Mouse (Mus musculus) hindbrain, postnatal 0 days (tissue): Measurements from ENCODE around the gene B3gnt6. TPM values are rescaled to one million over a fixed set of nuclear protein-coding genes. Genes with fewer than 3 reads are reported as not detected.

Experiments
- ATAC-seq: fragments of 200-750 bp; cut with Nextera tagmentation; 2 replicates; pipeline ENCODE4 v1.8.0; 2017; ENCODE audit warnings: mild to moderate bottlenecking, moderate TSS enrichment, moderate library complexity
- DNase-seq: peaks from one replicate; pipeline ENCODE4 v3.0.0-alpha.2; 2015; ENCODE audit warnings: low spot score
- H3K27ac ChIP-seq: fragments of 300-500 bp; sonication (generic); 2 replicates; pipeline ENCODE4 v1.5.1; 2014; ENCODE audit warnings: mild to moderate bottlenecking
- H3K27me3 ChIP-seq: fragments of 300-500 bp; sonication (generic); 2 replicates; pipeline ENCODE4 v1.6.1; 2014; ENCODE audit warnings: low read length, mixed read lengths; ENCODE audit not compliant: insufficient read depth
- H3K36me3 ChIP-seq: fragments of 300-500 bp; sonication (generic); 2 replicates; pipeline ENCODE4 v1.6.1; 2014; ENCODE audit warnings: low read length, mixed read lengths; ENCODE audit not compliant: insufficient read depth
- H3K4me1 ChIP-seq: fragments of 300-500 bp; sonication (generic); 2 replicates; pipeline ENCODE4 v1.6.1; 2014; ENCODE audit warnings: antibody characterized with exemption, low read length, mixed read lengths; ENCODE audit not compliant: insufficient read depth
- H3K4me2 ChIP-seq: fragments of 300-500 bp; sonication (generic); 2 replicates; pipeline ENCODE4 v1.6.1; 2014; ENCODE audit warnings: low read depth, mild to moderate bottlenecking, low read length, moderate library complexity, mixed read lengths
- H3K4me3 ChIP-seq: fragments of 300-500 bp; sonication (generic); 2 replicates; pipeline ENCODE4 v1.5.1; 2014; ENCODE audit warnings: low read length
- H3K9ac ChIP-seq: fragments of 300-500 bp; sonication (generic); replicated peaks from 2 replicates; pipeline ENCODE4 v1.6.1; 2014; ENCODE audit warnings: mild to moderate bottlenecking, low read length, moderate library complexity, mixed read lengths
- H3K9me3 ChIP-seq: fragments of 300-500 bp; sonication (generic); 2 replicates; pipeline ENCODE4 v1.6.1; 2016; ENCODE audit warnings: low read length, mixed read lengths
- CTCF ChIP-seq: IDR thresholded peaks from 2 replicates; pipeline ENCODE4 v1.5.1; 2016; ENCODE audit warnings: antibody characterized with exemption, control low read depth, low read depth
- WGBS: fragments of 180-500 bp; shearing (Covaris S2); extraction: QIAGEN DNeasy Blood & Tissue Kit; methylation state at CpG from one replicate; pipeline ENCODE4 v1.1.7; 2014; 5-methylcytosine and 5-hydroxymethylcytosine counted together
- polyA plus RNA-seq: library from polyadenylated mRNA; unstranded; fragments of >200 nt; fragmentation: Nextera tagmentation; extraction: Ambion mirVana; gene quantifications from 2 replicates; pipeline ENCODE4 v1.2.1, GENCODE M21; 2015
- total RNA-seq: library from RNA; depleted of rRNA; stranded (reverse); fragments of >200 nt; gene quantifications from 2 replicates; pipeline ENCODE4 v1.2.3, GENCODE M21; 2014

B3gnt6 gene
- total and polyA plus RNA-seq, 2 experiments from 2014 or later = 1.2 to 1.5 TPM

GRCm38 (mm10) chr7:98177566-98177928 is 21.7 kb downstream of the B3gnt6 start:
- Histone ChIP-seq H3K9ac (peak overlapping the region; percentile 79), H3K27me3 (no peaks in the 10 kb centered on the region), H3K9me3 (no peaks in the 10 kb centered on the region), H3K27ac (peak overlapping the region; percentile 58; the same call in 1 of the 2 replicates), H3K4me1 (peaks cover 14% of the 10 kb centered on the region), H3K4me2 (peak overlapping the region; percentile 87), H3K36me3 (no peaks in the 10 kb centered on the region), H3K4me3 (peak overlapping the region; percentile 88)
- under 1% methylated on average over 9 of the region's 9 CpGs for WGBS
- ATAC-seq (no peak; the same call in 1 of the 2 replicates), DNase-seq (no peak)
- TF ChIP-seq CTCF = no peak

- DNase-seq = no peak
- Histone ChIP-seq H3K9ac (peak overlapping the region; percentile 79), H3K4me1 (peaks cover 14% of the 10 kb centered on the region), H3K9me3 (no peaks in the 10 kb centered on the region), H3K27ac (no peak overlapping the region), H3K36me3 (no peaks in the 10 kb centered on the region), H3K4me3 (peak overlapping the region; percentile 88), H3K27me3 (no peaks in the 10 kb centered on the region), H3K4me2 (peak overlapping the region; percentile 87)
- TF ChIP-seq CTCF = no peak
- WGBS = 49% methylated on average over 2 of the region's 2 CpGs
- no peak; the same call in 1 of the 2 replicates for ATAC-seq
Observed at GRCm38 (mm10) chr7:98177071-98177485, 22.2 kb downstream of the B3gnt6 start.

DNA sequence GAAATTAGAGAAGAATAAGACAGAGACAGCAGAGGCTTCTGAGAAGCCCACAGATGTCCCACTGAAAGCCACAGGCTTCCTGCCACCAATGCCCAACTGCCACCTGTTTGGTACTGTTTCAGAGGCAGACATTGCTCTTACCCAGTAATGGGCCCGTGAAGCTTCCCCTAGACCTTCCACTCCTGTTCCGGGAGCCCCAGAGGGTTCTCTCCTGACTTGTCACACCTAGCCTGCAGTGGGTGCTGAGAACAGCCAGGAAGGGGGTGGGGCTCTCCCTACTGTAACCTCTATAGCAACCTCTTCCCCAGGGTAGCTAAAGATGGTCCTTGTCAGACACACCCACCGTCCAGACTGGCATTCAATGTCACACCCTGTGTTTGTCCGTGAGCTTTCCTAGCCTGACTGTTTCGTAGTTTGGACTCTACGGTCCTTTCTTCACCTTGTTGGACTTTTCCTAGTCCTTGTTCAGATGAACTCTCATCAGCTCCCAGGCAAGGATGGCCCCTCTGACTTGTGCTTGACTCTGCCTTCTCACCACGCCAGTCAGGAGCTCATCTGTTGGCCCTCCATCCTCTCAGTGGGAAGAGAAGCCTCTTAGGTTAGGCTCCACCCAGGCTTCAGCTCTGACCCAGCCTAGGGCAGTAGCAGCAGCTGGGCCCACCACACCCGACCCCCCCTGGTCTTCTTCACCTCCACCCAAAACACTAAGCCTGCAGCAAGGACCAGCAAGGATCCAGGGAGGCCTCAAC is 22.8 kb downstream of the B3gnt6 start:
- Histone ChIP-seq H3K36me3 (no peaks in the 10 kb centered on the region), H3K9me3 (no peaks in the 10 kb centered on the region), H3K4me1 (peaks cover 14% of the 10 kb centered on the region), H3K4me2 (peak overlapping the region; percentile 87), H3K27me3 (no peaks in the 10 kb centered on the region), H3K4me3 (peak overlapping the region; percentile 88), H3K9ac (peak overlapping the region; percentile 79), H3K27ac (no peak overlapping the region)
- ATAC-seq (no peak), DNase-seq (no peak)
- TF ChIP-seq CTCF = no peak
- 67% methylated on average over 8 of the region's 8 CpGs for WGBS

GRCm38 (mm10) chr7:98174883-98175755 is 24.2 kb downstream of the B3gnt6 start:
- no peak for DNase-seq
- 86% methylated on average over 4 of the region's 4 CpGs for WGBS
- ATAC-seq = no peak
- Histone ChIP-seq H3K4me3 (no peak overlapping the region), H3K36me3 (no peaks in the 10 kb centered on the region), H3K27me3 (no peaks in the 10 kb centered on the region), H3K9ac (no peak overlapping the region), H3K4me1 (peaks cover 14% of the 10 kb centered on the region), H3K4me2 (no peak overlapping the region), H3K9me3 (no peaks in the 10 kb centered on the region), H3K27ac (no peak overlapping the region)
- no peak for TF ChIP-seq CTCF

- H3K27ac ChIP-seq = no peak overlapping the region
- no peaks in the 10 kb centered on the region for H3K9me3 ChIP-seq
- H3K9ac ChIP-seq = no peak overlapping the region
- H3K36me3 ChIP-seq = no peaks in the 10 kb centered on the region
- no peak overlapping the region for H3K4me3 ChIP-seq
- H3K4me2 ChIP-seq = no peak overlapping the region
- TF ChIP-seq CTCF = no peak
- WGBS = 55% methylated on average over 4 of the region's 4 CpGs
- H3K4me1 ChIP-seq = peaks cover 14% of the 10 kb centered on the region
- no peaks in the 10 kb centered on the region for H3K27me3 ChIP-seq
- no peak for ATAC-seq
- DNase-seq = no peak
Observed at GRCm38 (mm10) chr7:98173408-98173807, 25.9 kb downstream of the B3gnt6 start.

- TF ChIP-seq CTCF = no peak
- Histone ChIP-seq H3K4me3 (no peak overlapping the region), H3K9me3 (no peaks in the 10 kb centered on the region), H3K36me3 (no peaks in the 10 kb centered on the region), H3K27ac (no peak overlapping the region), H3K4me2 (no peak overlapping the region), H3K4me1 (peaks cover 14% of the 10 kb centered on the region), H3K9ac (no peak overlapping the region), H3K27me3 (no peaks in the 10 kb centered on the region)
- 88% methylated on average over 8 of the region's 8 CpGs for WGBS
- ATAC-seq (no peak), DNase-seq (no peak)
Observed at GRCm38 (mm10) chr7:98172661-98173060, 26.6 kb downstream of the B3gnt6 start.
